Mouse (Mus musculus): ENCODE data around the gene Cmbl. TPM values are rescaled to one million over a fixed set of nuclear protein-coding genes. Genes with fewer than 3 reads are reported as not detected.

Gene Cmbl
- total RNA-seq, 4 experiments from 2014 or later, result 17.9 to 22.7 (median 20.8) TPM

DNA sequence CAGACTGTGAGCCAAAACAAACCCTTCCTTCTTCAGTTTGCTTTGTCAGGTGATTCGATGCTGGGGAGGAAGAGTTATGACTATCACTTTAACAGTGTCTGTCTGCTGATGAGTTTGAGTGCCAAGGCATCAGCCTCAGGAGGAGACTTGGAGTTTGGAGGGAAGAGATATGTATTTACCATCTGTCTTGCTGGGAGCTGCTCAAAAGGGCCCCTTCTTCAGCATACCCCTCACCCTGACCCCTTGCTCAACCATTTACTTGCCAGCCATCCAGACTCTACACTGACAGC is 24.7 kb upstream of the Cmbl start:
- no peak for DNase-seq (ENCODE audit: low spot score in 2 of 2)

DNA sequence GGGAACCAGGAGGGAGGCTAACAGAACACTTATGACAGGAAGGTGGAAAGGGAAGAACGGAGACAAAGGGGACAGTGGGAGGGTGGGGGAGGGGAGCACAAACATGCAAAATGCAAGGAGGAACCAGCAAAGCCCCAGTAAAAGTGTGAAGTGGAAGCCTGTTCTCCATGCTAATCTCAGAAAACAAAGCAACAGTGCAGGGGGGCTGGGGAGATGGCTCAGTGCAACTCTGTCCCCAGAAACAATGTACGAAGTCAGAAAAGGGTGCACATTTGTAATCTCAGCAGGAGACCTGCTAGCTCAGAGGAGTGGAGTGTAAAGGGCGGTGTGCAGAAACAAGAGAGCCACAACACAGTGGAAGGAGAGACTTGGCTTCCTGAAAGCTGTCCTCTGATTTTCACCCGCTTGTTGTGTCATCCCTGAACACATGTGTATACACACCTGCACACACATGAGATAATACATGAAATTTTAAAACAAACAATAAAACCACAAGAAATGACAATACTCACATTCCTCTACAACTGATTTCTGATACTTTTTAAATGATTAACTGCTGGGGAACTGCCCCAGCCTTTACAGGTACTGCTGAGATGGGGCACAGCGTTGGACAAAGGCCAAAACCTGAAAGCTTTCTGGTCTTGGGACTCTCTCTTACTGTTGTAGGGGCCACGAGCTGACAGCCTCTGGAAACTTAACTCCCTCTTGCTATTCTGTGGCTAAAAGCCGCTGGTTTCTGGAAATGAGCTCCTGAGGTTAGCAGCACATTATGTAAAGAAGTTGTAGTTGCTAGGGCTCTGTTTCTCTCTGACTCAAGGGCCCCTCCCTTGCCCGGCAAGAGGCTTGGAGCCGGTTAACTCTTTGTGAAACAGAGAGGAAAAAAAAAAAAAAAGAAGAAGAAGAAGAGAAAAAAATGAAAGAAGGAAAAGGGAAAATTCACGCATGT is 22.9 kb upstream of the Cmbl start:
- DNase-seq (ENCODE audit: low spot score in 2 of 2), result no peak

DNA sequence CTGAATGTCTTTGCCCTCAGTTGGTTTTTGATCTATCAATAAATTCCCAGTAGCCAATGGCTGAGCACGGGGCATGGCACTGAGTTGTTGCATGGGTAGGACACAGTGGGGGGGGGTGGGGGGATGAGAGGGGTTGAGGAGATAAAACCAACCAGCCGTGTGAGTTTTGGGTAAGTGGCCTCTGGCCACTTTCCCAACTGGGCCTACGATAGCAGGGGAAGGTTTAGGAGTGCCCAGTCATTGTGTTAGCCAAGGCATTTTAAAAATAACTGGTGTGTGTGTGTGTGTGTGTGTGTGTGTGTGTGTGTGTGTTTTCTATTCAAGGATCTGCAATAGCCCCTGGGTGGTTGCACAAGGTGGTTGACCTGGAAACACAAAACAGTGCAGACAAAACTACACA is 21.9 kb upstream of the Cmbl start:
- no peak for DNase-seq (ENCODE audit: low spot score in 2 of 2)

DNA sequence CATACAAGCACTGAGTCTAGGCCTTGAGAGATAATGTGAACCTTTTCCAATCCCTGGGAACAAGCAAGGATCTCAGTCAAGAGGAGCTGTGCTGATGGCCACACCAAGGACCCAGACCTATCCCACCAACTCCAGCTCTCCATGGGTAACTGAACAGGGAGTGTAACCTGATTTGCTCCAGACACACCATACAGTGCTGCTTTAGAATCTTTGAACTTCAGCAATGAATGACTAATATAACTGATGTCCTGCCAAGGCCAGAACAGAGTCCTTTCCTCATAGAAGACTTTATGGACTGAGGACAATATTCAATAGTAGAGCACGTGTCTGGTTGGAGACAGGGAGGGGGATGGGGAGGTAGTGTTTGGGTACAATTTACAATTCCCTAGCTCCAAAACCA is 20.1 kb upstream of the Cmbl start:
- DNase-seq (ENCODE audit: low spot score in 2 of 2), result no peak

DNA sequence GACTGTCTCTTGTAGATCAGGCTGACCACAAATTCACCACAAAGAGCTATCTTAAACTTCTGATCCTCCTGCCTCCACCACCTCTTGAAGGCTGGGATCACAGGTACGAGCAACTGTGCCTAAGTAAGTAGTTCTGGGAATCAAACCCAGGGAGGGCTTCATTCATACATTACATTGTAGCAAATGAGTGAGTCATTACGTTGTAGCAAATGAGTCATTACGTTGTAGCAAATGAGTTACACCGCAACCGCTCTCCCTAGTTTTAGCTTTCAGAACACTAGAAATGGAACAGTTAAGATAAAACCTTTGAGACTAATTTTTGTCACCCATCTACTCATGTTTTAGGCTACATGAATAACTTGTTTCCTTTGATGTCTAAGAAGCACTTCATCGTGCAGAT is 18.9 kb upstream of the Cmbl start:
- no peak for DNase-seq (ENCODE audit: low spot score in 2 of 2)

DNA sequence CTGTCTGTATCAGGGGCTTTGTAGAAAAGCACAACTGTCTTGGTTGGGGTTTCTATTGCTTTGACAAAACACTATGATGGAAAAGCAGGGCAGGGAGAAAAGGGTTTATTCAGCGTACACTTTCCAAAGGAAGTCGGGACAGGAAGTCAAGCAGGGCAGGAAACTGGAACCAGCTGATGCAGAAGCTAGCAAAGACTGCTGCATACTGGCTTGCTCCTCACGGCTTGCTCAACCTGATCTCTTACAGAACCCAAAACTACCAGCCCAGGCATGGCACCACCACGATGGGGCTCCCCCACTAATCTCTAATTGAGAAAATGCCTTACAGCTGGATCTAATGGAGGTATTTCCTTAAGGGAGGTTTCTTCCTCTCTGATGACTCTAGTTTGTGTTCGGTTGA is 17.8 kb upstream of the Cmbl start:
- no peak for DNase-seq (ENCODE audit: low spot score in 2 of 2)

DNA sequence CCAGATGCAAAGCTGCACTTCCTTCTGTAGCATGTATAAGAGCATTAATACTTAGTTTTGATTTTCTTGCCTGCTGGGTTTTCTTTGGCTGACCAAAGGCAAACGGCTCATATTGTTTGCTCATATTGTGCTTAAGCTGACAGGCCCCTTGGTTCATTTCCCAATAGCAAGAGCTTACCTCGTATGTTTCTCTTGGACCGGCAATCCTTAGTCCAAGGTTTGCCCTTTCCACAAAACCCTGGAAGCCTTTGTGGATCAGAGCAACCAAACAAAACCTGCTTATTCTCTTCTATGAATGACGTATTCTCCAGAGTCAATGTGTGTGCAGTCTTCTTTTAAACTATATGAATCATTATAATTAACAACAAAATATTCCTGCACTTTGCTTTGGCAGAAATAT is 14.8 kb upstream of the Cmbl start:
- no peak for DNase-seq (ENCODE audit: low spot score in 2 of 2)

DNA sequence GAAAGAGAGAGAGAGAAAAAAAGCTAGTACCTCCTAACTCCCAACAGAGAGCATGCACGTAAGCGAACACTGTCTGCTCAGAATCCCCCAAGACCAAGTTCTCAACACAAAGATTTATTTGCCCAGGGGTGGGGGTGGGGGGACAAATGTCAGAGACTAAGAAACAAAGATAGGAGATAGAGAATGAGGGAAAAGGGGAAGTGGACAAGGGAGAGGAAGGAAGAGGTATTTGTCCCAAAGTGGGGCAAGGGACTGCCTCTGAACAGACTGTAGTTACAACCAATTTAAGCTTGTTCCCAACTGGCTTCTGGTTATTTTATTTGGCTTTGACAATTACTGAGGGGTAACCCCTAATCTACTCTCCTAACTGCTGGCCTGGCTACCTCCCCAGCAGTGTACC is 10.3 kb upstream of the Cmbl start:
- DNase-seq (ENCODE audit: low spot score in 2 of 2), result no peak

DNA sequence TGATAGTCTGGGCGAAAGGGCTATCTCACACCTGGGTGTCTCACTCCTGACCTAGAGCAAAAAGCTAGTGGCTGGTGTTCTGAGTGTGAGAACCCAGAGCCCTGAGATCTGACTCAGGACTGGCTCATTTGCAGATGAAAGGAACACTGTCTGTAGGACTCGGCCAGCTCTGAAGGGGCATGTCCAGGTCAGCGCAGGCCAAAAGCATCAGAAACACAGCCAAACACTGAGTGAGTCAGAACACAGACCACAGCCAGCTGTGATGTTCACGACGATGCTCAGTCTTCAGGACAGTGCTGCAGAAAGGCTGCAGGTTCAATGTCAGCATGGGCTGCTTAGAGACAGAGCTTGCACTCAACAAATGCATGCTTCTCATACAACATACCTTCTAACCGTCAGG is 3.8 kb upstream of the Cmbl start:
- no peak for DNase-seq (ENCODE audit: low spot score in 2 of 2)

DNA sequence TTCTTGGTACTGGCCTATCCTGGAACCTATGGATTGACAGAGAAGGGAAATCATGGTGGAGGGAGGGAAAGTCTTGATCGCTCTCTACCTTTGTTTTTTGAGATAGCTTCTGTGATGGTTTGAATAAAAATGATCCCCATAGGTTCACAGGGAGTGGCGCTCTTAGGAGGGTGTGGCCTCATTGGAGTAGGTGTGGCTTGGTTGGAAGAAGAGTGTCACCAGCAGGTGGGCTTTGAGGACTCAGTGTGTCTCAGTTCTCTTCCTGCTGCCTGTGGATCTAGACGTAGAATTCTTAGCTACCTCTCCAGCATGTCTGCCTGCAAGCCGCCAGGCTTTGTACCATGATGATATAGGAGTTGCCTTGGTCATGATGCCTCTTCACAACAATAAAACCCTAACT is 3.2 kb upstream of the Cmbl start:
- no peak for DNase-seq (ENCODE audit: low spot score in 2 of 2)

DNA sequence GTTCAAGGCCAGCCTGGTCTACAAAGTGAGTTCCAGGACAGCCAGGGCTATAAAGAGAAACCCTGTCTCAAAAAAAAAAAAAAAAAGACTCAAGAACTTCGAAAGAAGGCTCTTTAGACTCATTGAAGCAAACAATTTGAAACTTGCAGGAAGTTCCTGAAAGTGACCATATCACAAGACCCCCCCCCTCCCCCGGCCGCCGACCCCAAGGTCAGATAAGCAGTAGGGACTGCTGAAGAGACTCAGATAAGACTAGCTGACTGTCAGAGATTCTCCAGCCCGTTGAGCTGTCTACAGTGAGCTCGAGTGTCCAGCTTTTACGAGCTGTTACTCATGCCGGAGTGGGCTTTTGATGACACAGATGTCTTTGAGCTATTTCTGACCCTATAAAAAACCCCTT is 2.3 kb upstream of the Cmbl start:
- no peak for DNase-seq (ENCODE audit: low spot score in 2 of 2)

DNA sequence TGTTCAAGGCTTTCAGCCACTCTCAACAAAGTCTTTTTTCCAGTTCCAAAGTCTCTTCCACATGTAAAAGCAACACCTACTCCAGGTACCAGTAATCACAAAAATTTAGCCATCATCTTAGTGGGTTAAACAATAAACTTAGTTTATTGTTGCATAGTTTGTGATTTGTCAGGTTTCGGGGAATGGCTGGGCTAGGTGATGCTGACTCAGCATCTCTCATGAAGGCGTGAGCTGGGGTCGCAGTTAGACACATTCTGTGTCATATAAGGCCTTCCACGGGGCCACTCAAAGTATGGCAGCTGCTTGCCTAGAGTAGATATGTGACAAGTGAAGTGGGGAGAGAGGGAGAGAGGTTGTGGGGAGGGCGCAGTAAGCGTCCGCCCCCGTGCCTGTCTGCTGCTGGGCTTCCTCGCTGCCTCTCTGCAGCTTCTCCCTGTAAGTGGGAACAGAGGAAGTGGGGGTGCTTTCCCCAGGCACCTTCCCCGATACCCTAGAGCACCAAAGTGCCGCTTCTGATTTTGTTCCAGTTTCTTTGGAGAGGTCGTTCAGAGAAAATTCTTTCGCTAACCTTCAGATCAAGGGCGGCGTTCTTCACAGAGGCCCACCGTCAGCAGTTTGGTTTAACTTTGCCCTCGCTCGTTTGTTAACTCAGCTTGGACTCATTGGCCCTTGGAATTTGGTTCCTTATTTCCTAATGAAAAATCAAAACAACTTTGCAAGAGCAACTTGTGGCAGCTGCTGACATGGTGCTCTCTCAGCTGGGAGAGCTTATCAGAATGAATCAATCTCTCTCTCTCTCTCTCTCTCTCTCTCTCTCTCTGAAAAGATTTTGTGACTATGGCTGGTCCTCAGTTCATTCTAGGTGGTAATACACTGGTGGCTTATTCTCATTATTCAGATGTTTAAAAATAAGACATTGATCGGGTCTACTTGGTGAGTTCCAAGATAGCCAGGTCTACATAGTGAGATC is 1.3 kb upstream of the Cmbl start:
- DNase-seq (ENCODE audit: low spot score in 2 of 2), result no peak

DNA sequence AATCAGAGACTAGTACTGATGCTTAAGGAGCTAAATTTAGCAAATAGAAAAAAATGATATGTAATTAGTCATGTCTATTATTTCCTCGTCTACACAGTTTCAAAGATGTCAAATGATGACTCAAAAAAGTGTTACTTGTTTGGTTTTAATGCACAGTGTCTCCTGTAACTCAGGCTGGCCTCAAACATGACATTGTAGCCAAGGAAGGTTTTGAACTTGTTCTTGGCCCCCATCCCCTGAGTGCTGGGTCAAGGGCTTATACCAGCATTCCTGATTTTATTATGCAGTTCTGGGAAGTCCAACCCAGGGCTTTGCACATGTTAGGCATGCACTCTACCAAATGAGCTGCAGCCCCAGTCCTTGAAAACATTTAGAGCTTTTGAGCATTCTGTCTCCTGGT is 597 bp downstream of the Cmbl start:
- no peak for DNase-seq (ENCODE audit: low spot score in 2 of 2)

DNA sequence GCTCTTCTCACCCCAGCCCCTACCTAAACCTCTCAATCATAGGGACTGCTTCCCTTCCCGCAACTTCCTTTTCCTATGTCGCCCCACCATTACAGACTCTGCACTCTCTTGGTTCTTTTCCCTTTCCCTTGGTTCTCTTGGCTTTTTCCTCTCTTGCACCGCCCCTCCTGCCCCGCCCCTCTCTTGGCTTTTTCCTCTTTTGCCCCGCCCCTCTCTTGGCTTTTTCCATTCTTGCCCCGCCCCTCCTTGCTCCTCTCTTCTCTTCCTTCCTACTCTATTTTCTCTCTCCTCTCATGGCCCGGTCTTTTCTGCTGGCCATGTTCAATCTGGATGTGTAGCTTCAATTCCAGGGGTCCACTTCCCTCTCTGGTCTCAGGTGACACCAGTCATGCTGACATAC is 2.2 kb downstream of the Cmbl start:
- no peak for DNase-seq (ENCODE audit: low spot score in 2 of 2)

DNA sequence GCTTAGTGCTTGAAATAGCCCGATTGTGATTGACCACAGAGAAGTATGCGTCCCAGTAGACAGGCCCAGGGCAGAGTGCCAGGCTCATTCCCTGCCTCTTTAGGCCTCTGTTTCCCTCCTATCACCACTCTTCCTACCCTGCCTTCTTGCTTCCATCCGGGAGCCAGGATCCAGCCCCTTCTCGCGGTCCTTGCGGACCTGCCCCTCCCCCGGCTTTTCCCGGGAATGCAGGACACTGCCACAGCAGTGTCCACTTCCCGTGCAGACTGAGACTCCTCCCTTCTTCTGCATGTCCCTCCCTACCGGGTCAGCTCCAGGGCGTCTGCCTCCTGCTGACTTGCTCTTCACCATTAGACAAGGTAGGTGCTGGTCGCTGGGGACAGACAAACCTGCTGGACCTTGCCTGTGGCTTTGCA is 3.4 kb downstream of the Cmbl start:
- DNase-seq (ENCODE audit: low spot score in 2 of 2), result no peak

DNA sequence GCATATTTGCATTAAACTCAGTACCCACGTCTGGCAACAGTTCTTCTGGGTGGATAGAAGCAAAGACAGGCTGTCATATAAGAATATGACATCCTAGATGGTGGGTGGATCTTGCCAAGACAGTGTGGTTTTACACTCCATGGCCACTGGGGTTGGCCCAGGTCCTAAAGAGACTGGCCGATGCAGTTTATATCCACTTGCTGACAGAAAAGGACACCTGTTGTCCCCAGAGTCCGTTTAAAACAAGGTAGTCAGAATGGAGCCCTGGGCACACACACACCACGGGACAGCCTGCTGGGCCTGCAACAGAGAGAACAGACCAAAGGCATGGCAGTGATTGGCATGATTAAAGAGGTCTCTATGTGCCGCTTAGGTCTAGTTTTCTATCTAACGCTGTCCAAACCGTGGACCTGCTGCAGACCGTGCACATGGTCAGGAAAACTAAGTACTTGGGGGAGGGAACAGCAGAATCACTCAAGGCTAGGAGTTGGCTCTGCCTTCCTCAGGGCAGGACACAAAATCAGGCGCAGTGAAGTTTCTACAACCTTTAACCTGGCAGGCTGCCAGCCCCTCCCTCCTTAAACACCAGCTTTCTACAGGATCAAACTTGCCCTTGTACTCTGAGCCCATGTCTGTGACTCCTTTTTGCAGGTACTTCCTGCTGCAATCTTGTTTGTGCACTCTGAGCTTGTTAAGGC is 4.3 kb downstream of the Cmbl start:
- no peak for DNase-seq (ENCODE audit: low spot score in 2 of 2)

DNA sequence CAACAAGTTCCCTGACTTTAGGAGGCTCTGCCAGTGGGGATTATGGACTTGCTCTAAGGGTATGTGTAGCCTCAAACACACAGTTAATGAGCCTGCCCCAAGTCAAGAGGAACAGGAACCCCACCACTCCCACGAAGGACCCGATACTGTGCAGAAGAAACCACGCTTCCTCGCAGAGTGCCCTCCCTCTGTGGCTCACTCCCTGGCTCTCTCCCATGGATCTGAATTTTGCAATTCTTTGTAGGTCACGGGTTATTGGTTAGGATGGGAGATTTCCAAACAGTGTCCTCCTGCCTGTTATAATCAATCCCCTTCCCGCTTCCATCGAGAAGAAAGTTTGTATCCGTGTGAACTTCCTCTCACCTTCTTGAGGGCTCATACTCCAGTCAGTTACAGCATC is 5.8 kb downstream of the Cmbl start:
- no peak for DNase-seq (ENCODE audit: low spot score in 2 of 2)

DNA sequence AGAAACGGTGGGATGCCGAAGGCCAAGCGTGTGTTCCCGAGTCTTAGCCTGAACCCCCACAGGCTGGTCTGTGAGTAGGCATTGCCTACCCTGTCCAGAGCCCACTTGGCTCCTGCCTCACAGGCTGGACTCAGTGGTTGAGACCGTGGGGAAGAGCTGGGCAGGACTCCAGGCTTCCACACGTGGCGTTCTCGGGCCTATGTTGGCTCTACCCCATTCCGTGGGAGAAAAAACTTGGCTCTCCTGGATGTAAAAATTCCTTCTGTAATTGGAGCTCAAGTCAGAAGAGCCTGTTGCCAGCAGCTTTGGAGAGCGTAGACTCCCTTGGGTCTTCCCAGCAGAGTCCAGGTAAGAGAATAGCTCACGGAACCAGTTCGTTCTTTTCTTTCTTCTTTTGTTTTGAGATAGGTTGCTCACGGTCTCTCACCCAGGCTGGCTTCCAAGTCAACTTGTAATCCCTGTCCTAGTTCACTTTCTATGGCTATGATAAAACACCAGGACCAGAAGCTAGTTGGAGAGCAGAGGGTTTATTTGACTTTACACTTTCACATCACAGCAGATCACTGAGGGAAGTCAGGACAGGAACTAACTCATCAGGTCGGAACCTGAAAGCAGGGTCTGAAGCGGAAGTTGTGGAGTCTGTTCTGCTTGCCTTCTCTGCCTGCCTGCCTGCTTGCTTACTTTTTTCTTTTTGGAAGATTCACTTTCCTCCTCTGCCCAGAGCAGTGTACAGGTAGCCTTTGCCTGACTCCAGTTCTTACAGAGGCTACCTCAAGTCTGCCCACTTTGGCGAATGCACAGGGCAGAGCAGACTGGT is 6.9 kb downstream of the Cmbl start:
- DNase-seq (ENCODE audit: low spot score in 2 of 2), result peak in 1 of 2 experiments; percentile 71

DNA sequence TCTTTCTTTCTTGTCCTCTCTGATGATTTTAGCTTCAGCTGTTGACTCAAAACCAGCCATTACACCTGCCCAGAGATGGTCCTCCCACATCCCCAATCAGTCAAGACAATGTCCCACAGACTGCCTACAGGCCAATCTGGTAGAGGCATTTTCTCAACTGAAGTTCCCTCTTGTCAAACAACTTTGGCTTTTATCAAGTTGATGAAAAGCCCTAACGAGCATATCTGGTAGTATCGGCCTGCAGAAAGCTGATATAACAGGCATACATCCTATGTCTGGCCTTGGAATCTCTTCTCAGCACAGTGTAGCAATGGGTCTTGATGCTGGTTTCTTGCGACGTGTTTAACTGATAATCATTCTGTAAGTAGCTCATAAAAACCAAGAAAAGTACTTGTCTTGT is 8.1 kb downstream of the Cmbl start:
- no peak for DNase-seq (ENCODE audit: low spot score in 2 of 2)

DNA sequence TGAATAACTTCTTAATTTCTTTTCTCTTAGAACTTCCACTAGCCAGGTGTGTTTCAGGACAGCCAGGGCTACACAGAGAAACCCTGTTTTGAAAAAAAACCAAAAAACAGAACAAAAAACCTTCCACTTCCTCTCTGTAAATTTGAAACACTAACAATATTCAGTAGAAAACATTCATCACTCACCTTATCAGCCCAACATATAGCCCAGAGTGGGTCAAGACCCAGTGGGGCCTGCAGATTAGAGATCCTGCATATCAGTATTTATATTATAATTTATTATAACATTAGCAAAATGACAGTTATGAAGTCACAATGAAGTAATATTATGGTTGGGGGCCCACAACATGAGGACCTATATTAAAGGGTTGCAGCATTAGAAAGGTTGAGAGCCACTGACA is 8.5 kb downstream of the Cmbl start:
- DNase-seq (ENCODE audit: low spot score in 2 of 2), result no peak

DNA sequence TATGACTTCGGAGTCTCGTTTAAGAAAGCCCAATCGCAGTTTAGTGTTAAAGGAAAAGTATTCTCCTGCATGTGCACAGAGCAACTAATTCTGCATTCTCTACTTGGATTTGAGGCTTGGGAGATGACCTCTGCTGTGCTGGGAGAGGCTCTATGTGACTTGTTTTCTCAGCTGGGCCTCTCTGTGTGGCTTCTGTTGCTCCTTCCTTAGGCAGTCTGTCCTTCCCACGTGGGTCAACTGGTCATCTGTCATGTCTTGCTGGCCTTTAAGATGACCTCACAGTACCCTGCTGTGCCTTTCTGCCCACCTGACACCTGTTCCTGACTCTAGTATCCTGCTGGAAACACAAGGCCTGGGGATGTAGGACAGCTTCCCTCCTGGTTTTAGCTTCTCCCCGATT is 10.9 kb downstream of the Cmbl start:
- no peak for DNase-seq (ENCODE audit: low spot score in 2 of 2)
